Mouse (Mus musculus) hindbrain, embryonic 15.5 days (tissue): ENCODE measurements around the gene Cldn22. TPM values are rescaled to one million over a fixed set of nuclear protein-coding genes. Genes with fewer than 3 reads are reported as not detected.

Source experiments
- ATAC-seq: fragments of 200-750 bp; cut with Nextera tagmentation; 2 replicates; pipeline ENCODE4 v1.8.0; 2017; ENCODE audit warnings: low read depth, moderate number of reproducible peaks, moderate TSS enrichment; ENCODE audit not compliant: low FRiP score
- H3K27ac ChIP-seq: fragments of 300-500 bp; sonication (generic); replicated peaks from 2 replicates; pipeline ENCODE4 v1.5.1; 2015; ENCODE audit warnings: mild to moderate bottlenecking, inconsistent platforms
- H3K27me3 ChIP-seq: fragments of 300-500 bp; sonication (generic); 2 replicates; pipeline ENCODE4 v1.6.1; 2015; ENCODE audit warnings: control low read depth, inconsistent platforms
- H3K36me3 ChIP-seq: fragments of 300-500 bp; sonication (generic); 2 replicates; pipeline ENCODE4 v1.6.1; 2015; ENCODE audit warnings: control low read depth, inconsistent platforms
- H3K4me1 ChIP-seq: fragments of 300-500 bp; sonication (generic); replicated peaks from 2 replicates; pipeline ENCODE4 v1.6.1; 2015; ENCODE audit warnings: control low read depth, inconsistent platforms
- H3K4me2 ChIP-seq: fragments of 300-500 bp; sonication (generic); 2 replicates; pipeline ENCODE4 v1.6.1; 2015; ENCODE audit warnings: moderate library complexity, mild to moderate bottlenecking, inconsistent platforms
- H3K4me3 ChIP-seq: fragments of 300-500 bp; sonication (generic); 2 replicates; pipeline ENCODE4 v1.5.1; 2015; ENCODE audit warnings: mild to moderate bottlenecking, inconsistent platforms
- H3K9ac ChIP-seq: fragments of 300-500 bp; sonication (generic); 2 replicates; pipeline ENCODE4 v1.6.1; 2015; ENCODE audit warnings: inconsistent platforms
- H3K9me3 ChIP-seq: fragments of 300-500 bp; sonication (generic); 2 replicates; pipeline ENCODE4 v1.6.1; 2016; ENCODE audit warnings: control low read depth, inconsistent platforms
- WGBS: fragments of 180-500 bp; shearing (Covaris S2); methylation state at CpG from one replicate; pipeline ENCODE4 v1.1.7; 2015; 5-methylcytosine and 5-hydroxymethylcytosine counted together
- polyA plus RNA-seq: library from polyadenylated mRNA; unstranded; fragments of >200 nt; fragmentation: Nextera tagmentation; extraction: Ambion mirVana; gene quantifications from 2 replicates; pipeline ENCODE4 v1.2.1, GENCODE M21; 2015

Cldn22 gene
- polyA plus RNA-seq, 1 experiment from 2014 or later = not detected

DNA sequence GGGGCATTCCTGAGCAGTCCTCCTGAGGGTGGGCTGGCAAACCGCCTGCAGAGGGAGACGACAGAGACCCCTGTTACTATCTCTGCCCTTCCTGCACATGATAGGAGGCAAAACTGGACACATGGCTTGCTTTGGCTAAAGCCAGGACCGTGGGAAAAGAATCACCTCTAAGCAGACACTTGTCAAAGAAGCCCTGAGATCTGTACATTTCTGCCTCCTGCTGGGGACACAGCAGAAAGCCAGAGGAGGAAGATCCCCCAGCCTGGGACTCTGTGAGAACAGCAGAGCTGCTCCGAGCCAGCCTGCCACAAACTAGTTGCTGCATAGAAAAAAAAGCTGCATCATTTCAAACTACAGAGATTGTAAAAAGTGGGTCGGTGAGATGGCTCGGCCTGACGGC is 18.8 kb downstream of the Cldn22 start:
- H3K4me2 ChIP-seq = no peak overlapping the region
- no peaks in the 10 kb centered on the region for H3K9me3 ChIP-seq
- WGBS = 81% methylated on average over 7 of the region's 7 CpGs
- H3K36me3 ChIP-seq = peaks cover 13% of the 10 kb centered on the region
- H3K27me3 ChIP-seq = no peaks in the 10 kb centered on the region
- ATAC-seq = no peak
- no peaks in the 10 kb centered on the region for H3K4me1 ChIP-seq
- H3K27ac ChIP-seq = no peak overlapping the region
- no peak overlapping the region for H3K4me3 ChIP-seq
- H3K9ac ChIP-seq = no peak overlapping the region

GRCm38 (mm10) chr8:47843651-47844050 is 19.4 kb downstream of the Cldn22 start:
- no peak overlapping the region for H3K4me2 ChIP-seq
- no peaks in the 10 kb centered on the region for H3K27me3 ChIP-seq
- H3K27ac ChIP-seq = no peak overlapping the region
- H3K36me3 ChIP-seq = peaks cover 15% of the 10 kb centered on the region
- no peak for ATAC-seq
- no peak overlapping the region for H3K4me3 ChIP-seq
- 94% methylated on average over 10 of the region's 10 CpGs for WGBS
- no peaks in the 10 kb centered on the region for H3K9me3 ChIP-seq
- no peaks in the 10 kb centered on the region for H3K4me1 ChIP-seq
- H3K9ac ChIP-seq = no peak overlapping the region

- 61% methylated on average over 13 of the region's 13 CpGs for WGBS
- Histone ChIP-seq H3K27me3 (no peaks in the 10 kb centered on the region), H3K9ac (no peak overlapping the region), H3K4me3 (no peak overlapping the region), H3K4me1 (no peaks in the 10 kb centered on the region), H3K4me2 (no peak overlapping the region), H3K9me3 (no peaks in the 10 kb centered on the region), H3K36me3 (peaks cover 10% of the 10 kb centered on the region), H3K27ac (no peak overlapping the region)
- no peak for ATAC-seq
These were observed 21.7 kb downstream of the Cldn22 start for GRCm38 (mm10) chr8:47845956-47846355.

DNA sequence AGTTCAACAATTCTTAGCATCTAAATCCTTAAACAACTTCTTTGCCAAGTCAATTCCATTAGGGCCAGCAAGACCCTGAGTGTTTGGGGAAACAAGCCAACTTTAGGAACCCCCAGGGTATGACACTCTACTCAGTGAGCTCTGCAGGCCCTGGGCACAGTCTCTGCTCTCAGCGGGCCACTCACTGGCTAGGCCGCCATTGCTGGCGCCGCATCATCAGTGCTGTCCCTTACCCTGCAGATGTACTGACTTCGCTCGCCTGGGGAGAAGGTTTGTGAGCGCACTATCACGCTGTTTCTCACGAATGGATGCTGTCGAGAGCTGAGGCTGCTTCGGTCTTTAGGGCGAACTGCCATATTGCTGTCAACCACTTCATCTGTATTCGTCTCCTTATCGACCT is 22.9 kb downstream of the Cldn22 start:
- Histone ChIP-seq H3K36me3 (peaks cover 7% of the 10 kb centered on the region; the same call in 1 of the 2 replicates), H3K4me1 (no peaks in the 10 kb centered on the region), H3K4me3 (no peak overlapping the region), H3K9me3 (no peaks in the 10 kb centered on the region), H3K27me3 (no peaks in the 10 kb centered on the region), H3K4me2 (no peak overlapping the region), H3K27ac (no peak overlapping the region), H3K9ac (no peak overlapping the region)
- WGBS = 86% methylated on average over 14 of the region's 14 CpGs
- no peak for ATAC-seq

DNA sequence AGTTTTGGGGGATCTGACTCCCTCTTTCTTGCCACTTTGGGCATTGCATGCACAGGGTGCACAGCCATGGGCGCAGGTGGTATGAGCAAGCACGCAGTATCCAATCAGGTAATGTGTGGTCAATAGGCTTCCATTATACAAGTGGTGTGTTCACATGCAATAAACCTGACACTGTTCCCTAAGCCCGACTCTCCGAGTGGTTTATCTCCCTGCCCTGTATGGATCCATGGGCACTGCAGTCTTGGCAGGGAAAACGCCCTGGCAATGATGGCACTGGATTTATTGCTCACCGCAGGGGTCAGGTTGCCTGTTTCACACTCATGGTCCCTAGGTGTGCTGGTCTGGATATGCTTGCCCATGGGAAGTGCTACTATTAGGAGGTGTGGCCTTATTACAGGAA is 23.6 kb downstream of the Cldn22 start:
- WGBS = 95% methylated on average over 6 of the region's 6 CpGs
- Histone ChIP-seq H3K27me3 (no peaks in the 10 kb centered on the region), H3K4me2 (no peak overlapping the region), H3K27ac (no peak overlapping the region), H3K4me1 (no peaks in the 10 kb centered on the region), H3K9ac (no peak overlapping the region), H3K4me3 (no peak overlapping the region), H3K9me3 (no peaks in the 10 kb centered on the region), H3K36me3 (peaks cover 7% of the 10 kb centered on the region; the same call in 1 of the 2 replicates)
- no peak for ATAC-seq

DNA sequence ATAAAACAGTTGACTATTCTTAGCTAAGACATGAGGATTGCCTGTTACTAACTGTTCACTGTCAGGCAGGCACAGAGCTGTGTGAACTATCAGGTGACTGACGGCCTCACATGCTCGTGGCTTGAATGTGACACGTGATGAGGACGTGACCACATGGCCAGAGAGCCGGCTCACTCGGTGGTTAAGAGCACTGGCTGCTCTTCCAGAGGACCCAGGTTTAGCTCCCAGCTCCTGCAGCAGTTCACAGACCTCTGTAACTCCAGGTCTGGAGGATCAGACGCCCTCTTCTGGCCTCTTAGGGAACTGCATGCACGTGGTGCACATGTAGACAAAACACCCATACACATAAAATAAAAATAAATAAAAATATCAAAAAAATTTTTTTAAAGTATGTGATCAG is 25.6 kb downstream of the Cldn22 start:
- H3K9me3 ChIP-seq = no peaks in the 10 kb centered on the region
- H3K4me1 ChIP-seq = no peaks in the 10 kb centered on the region
- no peak overlapping the region for H3K4me2 ChIP-seq
- H3K27ac ChIP-seq = no peak overlapping the region
- ATAC-seq = no peak
- peaks cover 6% of the 10 kb centered on the region; the same call in 1 of the 2 replicates for H3K36me3 ChIP-seq
- no peaks in the 10 kb centered on the region for H3K27me3 ChIP-seq
- WGBS = 83% methylated on average over 8 of the region's 8 CpGs
- H3K4me3 ChIP-seq = no peak overlapping the region
- H3K9ac ChIP-seq = no peak overlapping the region

DNA sequence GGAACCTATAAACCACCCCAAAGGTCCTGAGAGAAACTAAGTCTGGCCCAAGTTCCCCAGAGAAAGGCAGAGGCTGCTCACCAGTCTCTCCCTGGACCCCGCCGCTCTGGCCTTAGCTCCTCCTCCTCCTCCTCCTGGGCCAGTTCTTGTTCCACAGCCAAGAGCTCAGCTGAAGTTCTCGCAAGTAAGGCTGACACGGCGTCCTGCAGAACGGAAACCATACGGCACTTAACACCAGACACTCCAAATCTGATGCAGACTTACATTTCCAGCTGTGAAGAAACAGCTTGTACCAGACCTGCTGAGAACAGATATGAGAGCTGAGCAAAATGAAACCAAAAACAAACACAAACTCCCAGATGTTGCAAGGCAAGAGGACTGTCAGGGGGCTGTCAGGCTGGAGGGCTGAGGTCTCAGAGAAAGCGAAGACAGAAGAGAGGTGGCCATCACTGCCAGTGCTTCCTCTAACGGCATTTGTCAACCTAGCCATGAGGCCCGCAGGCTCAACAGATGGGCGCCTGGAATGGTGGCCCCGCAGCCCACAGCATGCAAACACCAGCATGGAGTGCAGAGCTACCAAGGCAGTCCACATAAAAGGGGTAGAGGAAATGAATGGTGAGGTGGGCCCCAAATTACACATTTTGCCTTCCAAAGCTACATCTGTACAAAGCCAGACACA is 27.7 kb downstream of the Cldn22 start:
- H3K4me2 ChIP-seq = peak overlapping the region; percentile 7; the same call in 1 of the 2 replicates
- no peaks in the 10 kb centered on the region for H3K27me3 ChIP-seq
- H3K9ac ChIP-seq = no peak overlapping the region
- ATAC-seq = no peak
- H3K36me3 ChIP-seq = peaks cover 10% of the 10 kb centered on the region; the same call in 1 of the 2 replicates
- H3K4me1 ChIP-seq = no peaks in the 10 kb centered on the region
- H3K9me3 ChIP-seq = no peaks in the 10 kb centered on the region
- WGBS = 72% methylated on average over 12 of the region's 12 CpGs
- H3K4me3 ChIP-seq = no peak overlapping the region
- peak overlapping the region; percentile 53; the same call in 1 of the 2 replicates for H3K27ac ChIP-seq

DNA sequence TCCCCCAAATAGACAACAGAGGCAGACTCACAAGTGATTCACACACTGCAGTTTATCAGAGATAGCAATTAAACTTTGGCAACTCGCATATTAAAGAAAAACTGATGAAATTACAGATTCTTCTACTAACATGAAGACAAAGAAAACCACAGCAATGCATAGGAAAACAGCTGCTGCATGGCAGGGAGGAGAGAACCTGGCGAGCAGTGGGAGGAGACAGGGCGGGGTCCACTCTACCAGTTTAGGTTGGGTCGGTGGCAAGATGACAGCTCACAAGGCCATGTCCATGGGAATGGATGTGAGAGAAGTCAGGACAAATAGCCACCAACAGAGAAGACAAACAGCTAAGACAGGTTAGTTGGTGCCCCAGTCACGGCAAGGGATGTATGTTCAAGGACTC is 28.5 kb downstream of the Cldn22 start:
- Histone ChIP-seq H3K4me3 (no peak overlapping the region), H3K27ac (no peak overlapping the region), H3K36me3 (peaks cover 10% of the 10 kb centered on the region; the same call in 1 of the 2 replicates), H3K9ac (no peak overlapping the region), H3K4me1 (no peaks in the 10 kb centered on the region), H3K9me3 (no peaks in the 10 kb centered on the region), H3K4me2 (no peak overlapping the region), H3K27me3 (no peaks in the 10 kb centered on the region)
- peak; percentile 42; the same call in 1 of the 2 replicates for ATAC-seq
- WGBS = 85% methylated on average over 5 of the region's 5 CpGs

DNA sequence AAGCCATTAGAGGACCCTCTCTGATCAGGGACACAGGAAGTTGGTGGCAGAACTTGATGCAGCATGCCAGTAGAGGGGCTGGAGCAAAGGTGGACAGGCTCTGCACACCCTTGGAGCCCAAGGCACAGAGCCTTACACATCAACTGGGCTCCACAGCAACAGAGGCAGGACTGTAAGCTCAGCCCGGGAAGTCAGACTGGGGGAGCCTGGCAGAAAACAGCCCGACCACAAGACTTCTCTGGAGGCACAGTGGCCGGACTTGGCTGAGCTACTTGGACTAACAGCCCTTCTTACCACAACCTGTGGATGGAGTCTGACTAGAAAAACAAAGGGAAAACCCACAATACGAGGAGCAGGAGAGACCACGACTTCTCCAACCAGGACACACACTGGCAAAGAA is 29.1 kb downstream of the Cldn22 start:
- H3K27ac ChIP-seq = no peak overlapping the region
- H3K9ac ChIP-seq = no peak overlapping the region
- H3K4me2 ChIP-seq = no peak overlapping the region
- no peaks in the 10 kb centered on the region for H3K9me3 ChIP-seq
- no peaks in the 10 kb centered on the region for H3K4me1 ChIP-seq
- ATAC-seq = no peak
- no peak overlapping the region for H3K4me3 ChIP-seq
- WGBS = 85% methylated on average over 5 of the region's 5 CpGs
- H3K27me3 ChIP-seq = no peaks in the 10 kb centered on the region
- H3K36me3 ChIP-seq = peaks cover 10% of the 10 kb centered on the region; the same call in 1 of the 2 replicates

- H3K4me1 ChIP-seq = 0 out of 2 replicates have a peak, but pooled peaks cover 5% of the 10 kb centered on the region
- peak overlapping the region; percentile 28 for H3K4me2 ChIP-seq
- 85% methylated on average over 12 of the region's 12 CpGs for WGBS
- H3K27me3 ChIP-seq = no peaks in the 10 kb centered on the region
- H3K9me3 ChIP-seq = no peaks in the 10 kb centered on the region
- H3K4me3 ChIP-seq = no peak overlapping the region
- H3K27ac ChIP-seq = 0 out of 2 replicates have a peak overlapping the region, but pooled peaks have one; percentile 10
- H3K9ac ChIP-seq = no peak overlapping the region
- no peak for ATAC-seq
- H3K36me3 ChIP-seq = peaks cover 9% of the 10 kb centered on the region; the same call in 1 of the 2 replicates
These were observed 35.0 kb downstream of the Cldn22 start for GRCm38 (mm10) chr8:47859259-47859658.

DNA sequence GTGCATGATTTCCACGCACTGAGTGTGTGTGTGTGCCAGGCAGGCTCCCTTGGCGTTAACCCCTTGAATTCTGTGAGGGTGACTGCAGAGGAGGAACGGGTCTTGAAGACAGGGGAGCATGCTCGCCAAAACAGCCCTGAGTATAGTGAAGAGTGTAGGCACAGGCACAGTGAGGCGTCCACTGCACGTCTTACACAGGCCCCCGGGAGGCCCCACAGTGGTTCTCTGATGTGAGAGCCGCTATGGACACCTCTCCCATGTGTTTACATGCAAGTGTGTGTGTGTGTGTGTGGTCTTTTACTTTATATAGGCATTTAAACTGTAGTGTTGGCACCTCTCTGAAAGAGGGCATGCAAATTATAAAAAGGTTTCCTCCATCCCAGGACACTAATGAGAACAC is 42.3 kb downstream of the Cldn22 start:
- Histone ChIP-seq H3K36me3 (0 out of 2 replicates have a peak, but pooled peaks cover 4% of the 10 kb centered on the region), H3K4me3 (no peak overlapping the region), H3K4me1 (no peaks in the 10 kb centered on the region), H3K27me3 (no peaks in the 10 kb centered on the region), H3K4me2 (no peak overlapping the region), H3K27ac (no peak overlapping the region), H3K9me3 (no peaks in the 10 kb centered on the region), H3K9ac (no peak overlapping the region)
- 85% methylated on average over 8 of the region's 8 CpGs for WGBS
- no peak for ATAC-seq

- WGBS = 32% methylated on average over 8 of the region's 8 CpGs
- H3K4me2 ChIP-seq = no peak overlapping the region
- H3K9me3 ChIP-seq = no peaks in the 10 kb centered on the region
- no peaks in the 10 kb centered on the region for H3K4me1 ChIP-seq
- H3K27me3 ChIP-seq = no peaks in the 10 kb centered on the region
- H3K27ac ChIP-seq = no peak overlapping the region
- ATAC-seq = peak; percentile 86
- H3K36me3 ChIP-seq = 0 out of 2 replicates have a peak, but pooled peaks cover 4% of the 10 kb centered on the region
- H3K9ac ChIP-seq = no peak overlapping the region
- no peak overlapping the region for H3K4me3 ChIP-seq
These were observed 42.8 kb downstream of the Cldn22 start for GRCm38 (mm10) chr8:47867067-47867466.
